Mouse (Mus musculus) embryo, embryonic 9.5 days (tissue): ENCODE data around the gene Tbc1d22a.

Source experiments
- DNase-seq: peaks from one replicate; pipeline ENCODE4 v3.0.0-alpha.2; 2017; ENCODE audit errors: extremely low spot score

The Tbc1d22a gene

GRCm38 (mm10) chr15:86385436-86385835 lies 171.2 kb downstream of the Tbc1d22a start:
- no peak for DNase-seq

GRCm38 (mm10) chr15:86386325-86386724 lies 172.1 kb downstream of the Tbc1d22a start:
- DNase-seq = no peak

GRCm38 (mm10) chr15:86388597-86388996 lies 174.3 kb downstream of the Tbc1d22a start:
- no peak for DNase-seq

GRCm38 (mm10) chr15:86404866-86405265 lies 190.6 kb downstream of the Tbc1d22a start:
- no peak for DNase-seq

- DNase-seq = peak; percentile 42
Observed at GRCm38 (mm10) chr15:86405527-86405926, 191.3 kb downstream of the Tbc1d22a start.

- peak; percentile 15 for DNase-seq
Observed at GRCm38 (mm10) chr15:86409352-86409751, 195.1 kb downstream of the Tbc1d22a start.

DNA sequence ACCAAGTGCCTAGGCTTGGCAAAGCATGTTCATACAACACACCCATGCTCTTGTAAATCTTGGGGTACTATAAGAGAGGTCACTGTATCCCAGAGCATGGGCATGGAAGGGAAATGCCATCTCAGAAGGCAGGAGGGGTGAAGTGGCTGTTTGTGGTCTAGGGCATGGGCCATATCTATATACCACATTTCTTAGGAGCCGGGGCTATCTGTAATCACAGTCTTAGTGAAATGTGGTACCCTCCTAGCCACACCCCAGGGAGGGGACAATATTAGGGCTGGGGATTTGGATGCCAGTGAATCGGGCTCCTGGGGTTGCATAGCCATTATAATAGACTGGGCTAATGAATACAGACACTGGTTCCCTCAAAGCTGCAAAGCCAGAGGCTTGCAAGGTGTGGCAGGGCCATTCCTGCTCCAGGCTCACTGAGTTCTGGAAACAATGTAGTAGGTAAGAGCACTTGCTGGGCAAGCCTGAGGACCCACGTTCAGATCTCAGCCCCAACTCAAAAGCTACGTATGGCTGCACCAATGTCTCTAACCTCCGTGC lies 197.3 kb downstream of the Tbc1d22a start:
- DNase-seq = no peak

- no peak for DNase-seq
Observed at GRCm38 (mm10) chr15:86415951-86416350, 201.7 kb downstream of the Tbc1d22a start.

GRCm38 (mm10) chr15:86418436-86418835 lies 204.2 kb downstream of the Tbc1d22a start:
- DNase-seq = no peak

GRCm38 (mm10) chr15:86419620-86420019 lies 205.4 kb downstream of the Tbc1d22a start:
- DNase-seq = peak; percentile 26

DNA sequence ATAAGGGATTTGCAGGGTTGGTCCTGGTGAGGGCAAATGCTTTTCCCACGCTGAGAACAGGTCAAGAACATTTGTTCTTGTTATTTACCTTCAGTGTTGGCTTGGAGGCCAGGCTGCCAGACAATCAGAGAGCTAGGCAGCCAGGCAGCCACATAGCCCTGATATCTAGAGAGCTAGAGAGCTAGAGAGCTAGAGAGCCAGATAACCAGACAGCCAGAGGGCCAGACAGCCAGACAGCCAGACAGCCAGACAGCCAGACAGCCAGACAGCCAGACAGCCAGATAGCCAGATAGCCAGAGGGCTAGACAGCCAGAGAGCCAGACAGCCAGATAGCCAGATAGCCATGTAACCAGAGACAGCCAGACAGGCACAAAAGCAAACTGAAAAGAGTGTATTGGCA lies 208.6 kb downstream of the Tbc1d22a start:
- no peak for DNase-seq

DNA sequence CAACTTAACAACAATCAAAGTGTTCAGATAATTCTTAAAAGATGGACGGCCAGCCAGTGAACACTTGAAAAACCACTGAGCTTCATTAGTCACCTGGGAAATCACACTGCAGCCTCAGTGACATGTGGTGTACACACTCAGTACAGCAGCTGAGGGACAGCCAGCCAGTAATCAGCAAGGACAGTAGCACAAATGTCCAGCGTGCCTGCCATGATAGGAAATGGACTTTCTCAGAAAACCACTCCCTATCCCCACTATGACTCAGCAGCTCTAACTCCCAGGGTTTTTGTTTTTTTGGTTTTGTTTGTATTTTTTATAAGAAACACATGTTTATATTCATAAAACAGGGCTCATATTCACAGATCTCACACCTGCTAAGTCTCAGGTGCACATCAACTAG lies 209.6 kb downstream of the Tbc1d22a start:
- no peak for DNase-seq

DNA sequence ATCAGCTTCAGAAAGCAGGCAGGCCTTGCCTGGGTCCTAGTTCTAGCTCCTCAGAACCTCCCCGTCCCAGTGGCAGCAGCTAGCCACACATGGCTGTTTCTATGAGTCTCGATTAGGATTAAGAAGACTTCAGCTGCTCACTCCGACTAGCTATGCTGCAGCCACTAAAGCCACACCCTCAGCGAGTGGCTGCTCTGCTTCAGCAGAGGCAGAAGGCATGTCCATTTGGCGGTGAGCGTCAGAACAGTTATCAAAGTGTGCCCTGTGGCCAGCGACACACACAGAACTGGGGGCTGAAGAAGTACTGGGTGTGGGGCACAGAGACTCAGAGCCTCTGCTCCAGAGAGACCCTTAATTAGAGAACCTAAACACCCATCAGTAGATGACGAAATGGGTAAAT lies 210.7 kb downstream of the Tbc1d22a start:
- DNase-seq = no peak

- DNase-seq = no peak
Observed at GRCm38 (mm10) chr15:86426364-86427000, 212.2 kb downstream of the Tbc1d22a start.

DNA sequence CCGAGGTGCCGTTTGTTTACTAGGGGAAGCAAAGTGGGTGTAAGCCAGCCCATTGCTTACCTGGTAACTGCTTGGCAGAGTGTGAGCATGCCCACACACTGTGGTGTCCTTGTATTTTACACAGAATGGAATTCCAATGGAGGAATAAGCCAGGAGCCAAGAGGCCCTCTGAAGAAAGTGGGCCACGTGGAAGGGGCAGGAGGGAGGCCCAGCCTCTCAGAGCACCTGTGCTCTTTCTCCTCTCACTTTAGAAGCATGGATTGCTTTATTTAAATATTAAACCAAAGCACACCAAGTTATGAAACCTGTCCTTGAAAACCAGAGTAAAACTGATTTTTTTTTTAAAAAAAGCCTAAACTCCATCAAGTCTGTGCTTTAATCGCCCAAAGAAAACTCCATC lies 213.2 kb downstream of the Tbc1d22a start:
- DNase-seq = no peak

DNA sequence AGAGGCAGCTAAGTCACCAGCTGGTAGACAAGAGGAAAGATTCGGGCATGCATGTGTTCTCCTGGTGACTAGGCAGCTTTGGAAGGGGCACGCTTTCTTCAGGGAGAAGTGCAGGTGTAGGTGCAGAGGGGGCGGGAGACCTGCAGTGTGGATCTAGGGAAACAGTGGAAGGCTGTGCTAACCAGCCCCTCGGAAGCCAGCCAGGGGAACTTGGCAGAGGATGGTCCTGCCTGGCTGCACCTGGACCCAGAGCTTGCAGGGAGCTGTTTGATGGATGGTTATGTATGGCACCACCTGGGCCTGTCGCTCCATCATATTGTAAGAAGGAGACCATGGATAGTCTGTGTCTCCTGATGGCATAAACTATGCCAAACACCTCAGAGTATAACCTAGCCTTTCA lies 214.2 kb downstream of the Tbc1d22a start:
- no peak for DNase-seq

GRCm38 (mm10) chr15:86429766-86430335 lies 215.6 kb downstream of the Tbc1d22a start:
- peak; percentile 18 for DNase-seq

GRCm38 (mm10) chr15:86431539-86432080 lies 217.4 kb downstream of the Tbc1d22a start:
- DNase-seq = no peak

- DNase-seq = no peak
Observed at GRCm38 (mm10) chr15:86432791-86433190, 218.5 kb downstream of the Tbc1d22a start.

DNA sequence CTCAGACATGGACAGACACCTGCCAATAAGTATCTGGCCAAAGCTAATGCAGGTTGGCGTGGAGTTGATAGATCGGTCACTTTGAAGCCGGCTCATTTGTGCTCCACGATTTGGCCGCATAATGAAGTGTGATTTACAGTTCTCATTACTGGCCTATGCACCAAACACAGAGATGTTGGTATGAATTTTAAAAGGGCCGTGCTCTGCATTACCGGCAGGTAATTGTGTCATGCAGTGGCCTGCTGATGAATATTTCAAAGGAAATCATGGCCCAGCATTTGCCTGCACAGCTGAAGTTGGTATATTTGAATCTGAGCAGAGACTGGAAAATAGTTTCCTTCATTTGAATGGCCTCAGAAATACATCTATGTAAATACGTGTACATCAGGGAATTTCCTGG lies 219.1 kb downstream of the Tbc1d22a start:
- DNase-seq = no peak

- no peak for DNase-seq
Observed at GRCm38 (mm10) chr15:86434241-86434640, 220.0 kb downstream of the Tbc1d22a start.

GRCm38 (mm10) chr15:86437346-86437745 lies 223.1 kb downstream of the Tbc1d22a start:
- DNase-seq = no peak
